Mouse (Mus musculus) small intestine, adult 2 months (tissue): ENCODE results near the gene Fndc10. TPM values are rescaled to one million over a fixed set of nuclear protein-coding genes. Genes with fewer than 3 reads are reported as not detected.

Source experiments
- H3K27ac ChIP-seq: fragments of 200-500 bp; 2 replicates; pipeline ENCODE4 v1.5.1; 2012; ENCODE audit warnings: low read depth, low read length, control low read depth, inconsistent platforms; ENCODE audit not compliant: insufficient read depth
- H3K27me3 ChIP-seq: fragments of 200-500 bp; 2 replicates; pipeline ENCODE4 v1.6.1; 2012; ENCODE audit warnings: mild to moderate bottlenecking, moderate library complexity, low read length, inconsistent platforms; ENCODE audit not compliant: control insufficient read depth, insufficient read depth
- H3K36me3 ChIP-seq: fragments of 200-500 bp; 2 replicates; pipeline ENCODE4 v1.6.1; 2012; ENCODE audit warnings: mild to moderate bottlenecking, low read length, control low read depth, inconsistent platforms; ENCODE audit not compliant: control insufficient read depth, insufficient read depth
- H3K4me1 ChIP-seq: fragments of 200-500 bp; 2 replicates; pipeline ENCODE4 v1.6.1; 2012; ENCODE audit warnings: low read length, inconsistent platforms, mixed read lengths; ENCODE audit not compliant: control insufficient read depth, insufficient read depth, insufficient read length
- H3K4me3 ChIP-seq: fragments of 200-500 bp; 2 replicates; pipeline ENCODE4 v1.5.1; 2012; ENCODE audit warnings: low read depth, mild to moderate bottlenecking, control low read depth, inconsistent platforms, low read length, moderate library complexity
- CTCF ChIP-seq: fragments of 200-500 bp; IDR thresholded peaks from 2 replicates; pipeline ENCODE4 v1.5.1; 2012; ENCODE audit warnings: low read depth, mild to moderate bottlenecking, control low read depth, inconsistent platforms, low read length, moderate library complexity, mixed read lengths; ENCODE audit not compliant: insufficient replicate concordance, insufficient read length; ENCODE audit errors: extremely low read depth
- POLR2A ChIP-seq: fragments of 200-500 bp; IDR thresholded peaks from 2 replicates; pipeline ENCODE4 v1.6.1; 2012; ENCODE audit warnings: low read depth, mild to moderate bottlenecking, control low read depth, inconsistent platforms, low read length, moderate library complexity
- WGBS: fragments of 180-500 bp; shearing (Covaris S2); methylation state at CpG from one replicate; pipeline ENCODE4 v1.1.7; 2018; 5-methylcytosine and 5-hydroxymethylcytosine counted together
- polyA plus RNA-seq: library from polyadenylated mRNA; depleted of rRNA; stranded (reverse); fragments of >200 nt; gene quantifications from 2 replicates; pipeline ENCODE4 v1.2.3, GENCODE M21; 2012

The Fndc10 gene
- polyA plus RNA-seq, 1 experiment = 24.0 TPM

DNA sequence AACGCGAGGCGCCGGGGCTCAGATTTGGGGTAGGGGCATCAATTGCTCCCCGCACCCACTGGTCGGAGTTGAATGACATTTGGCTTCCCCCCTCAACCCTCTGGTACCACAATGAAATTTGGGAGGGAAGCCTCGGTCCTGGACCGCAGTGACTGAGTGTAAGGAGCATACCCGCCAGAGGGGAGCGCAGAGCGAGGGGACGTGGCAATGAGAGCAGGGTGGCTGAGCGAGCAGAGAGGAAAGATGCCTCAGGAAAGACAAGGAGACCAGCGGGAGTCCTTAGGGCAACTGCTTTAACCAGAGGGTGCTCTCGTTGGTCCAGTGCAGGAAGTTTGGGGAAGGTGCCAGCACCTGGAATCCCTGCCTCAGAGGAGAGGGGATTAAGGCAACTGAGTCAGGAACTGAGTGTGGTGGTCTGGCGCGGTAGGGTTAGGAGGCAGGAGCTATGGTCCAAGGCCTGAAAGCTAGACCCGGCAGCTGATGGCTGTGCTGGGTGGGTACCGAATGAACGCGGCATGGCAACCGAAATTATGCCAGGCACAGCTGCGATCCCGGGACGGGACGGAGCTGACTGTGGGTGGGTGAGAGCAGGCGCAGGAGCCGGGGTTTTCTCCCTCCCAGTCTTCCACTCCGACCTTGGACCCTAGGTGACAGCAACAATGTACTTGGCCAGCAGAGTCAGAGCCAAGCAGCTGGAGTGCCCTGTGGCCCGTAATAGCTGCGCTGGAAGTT lies 40.5 kb upstream of the Fndc10 start:
- Histone ChIP-seq H3K27ac (peak overlapping the region; percentile 26), H3K4me1 (peaks cover 28% of the 10 kb centered on the region), H3K4me3 (peak overlapping the region; percentile 67), H3K27me3 (no peaks in the 10 kb centered on the region), H3K36me3 (peaks cover 40% of the 10 kb centered on the region)
- TF ChIP-seq CTCF (no peak), POLR2A (no peak)
- 4% methylated on average over 31 of the region's 31 CpGs for WGBS

DNA sequence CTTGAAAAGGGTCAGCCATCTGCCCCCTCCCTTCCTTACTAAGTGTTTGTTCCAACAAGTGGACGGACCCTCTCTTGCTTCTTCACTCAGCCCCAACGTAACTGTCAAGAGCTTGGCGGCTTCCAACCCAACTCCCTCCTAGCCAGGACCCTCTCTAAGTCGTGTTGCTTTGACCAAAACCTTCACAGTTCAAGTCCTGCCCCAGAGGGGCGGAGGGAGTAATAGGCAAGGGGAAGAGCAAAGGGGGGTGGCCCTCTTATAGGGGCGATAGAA lies 40.0 kb upstream of the Fndc10 start:
- TF ChIP-seq CTCF (no peak), POLR2A (no peak)
- Histone ChIP-seq H3K36me3 (peaks cover 35% of the 10 kb centered on the region), H3K4me3 (peak overlapping the region; percentile 67), H3K27ac (peak overlapping the region; percentile 26), H3K4me1 (peaks cover 28% of the 10 kb centered on the region), H3K27me3 (no peaks in the 10 kb centered on the region)
- 1% methylated on average over 6 of the region's 6 CpGs for WGBS

DNA sequence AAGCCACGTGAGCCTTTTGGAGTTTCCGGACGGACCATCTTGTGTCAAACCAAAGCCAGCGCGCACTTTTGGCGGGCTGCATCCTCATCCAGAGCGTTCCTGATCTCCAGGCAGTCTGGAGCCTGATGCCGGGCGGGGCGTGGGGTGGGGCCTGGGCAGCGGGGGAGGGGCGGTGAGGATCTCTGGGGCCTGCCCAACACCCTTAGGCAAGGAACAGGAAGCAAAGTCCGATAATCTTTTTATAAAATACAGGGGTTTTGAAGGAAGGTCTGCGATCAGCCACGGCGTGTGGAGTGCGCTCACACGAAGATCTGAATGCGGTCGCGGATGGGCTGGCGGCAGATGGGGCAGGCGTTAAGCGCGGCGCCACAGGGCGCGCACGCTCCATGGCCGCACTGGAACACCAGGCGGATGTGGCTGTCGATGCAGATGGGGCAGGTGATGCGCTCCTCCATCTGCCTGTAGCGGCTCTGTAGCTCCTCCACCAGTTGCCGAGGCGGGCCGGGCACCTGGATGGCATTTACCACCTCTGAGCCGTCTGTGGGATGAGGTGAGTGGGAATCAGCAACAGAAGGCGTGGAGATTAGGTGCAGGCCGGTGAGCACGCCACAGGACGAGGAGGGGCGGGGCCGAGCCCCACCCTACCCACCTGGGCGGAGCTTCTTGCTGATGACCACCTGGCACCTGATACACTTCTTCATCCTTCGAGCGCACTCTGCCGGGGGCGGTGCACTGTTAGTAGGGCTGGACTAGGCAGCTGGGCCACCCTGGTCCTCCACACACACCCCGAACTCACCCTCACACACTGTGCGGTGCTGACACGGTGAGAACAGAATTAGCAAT lies 39.5 kb upstream of the Fndc10 start:
- peaks cover 28% of the 10 kb centered on the region for H3K4me1 ChIP-seq
- H3K4me3 ChIP-seq = peak overlapping the region; percentile 67
- WGBS = 2% methylated on average over 51 of the region's 52 CpGs
- peak overlapping the region; percentile 79 for H3K27ac ChIP-seq
- H3K27me3 ChIP-seq = no peaks in the 10 kb centered on the region
- TF ChIP-seq CTCF (no peak), POLR2A (no peak)
- peaks cover 29% of the 10 kb centered on the region for H3K36me3 ChIP-seq

DNA sequence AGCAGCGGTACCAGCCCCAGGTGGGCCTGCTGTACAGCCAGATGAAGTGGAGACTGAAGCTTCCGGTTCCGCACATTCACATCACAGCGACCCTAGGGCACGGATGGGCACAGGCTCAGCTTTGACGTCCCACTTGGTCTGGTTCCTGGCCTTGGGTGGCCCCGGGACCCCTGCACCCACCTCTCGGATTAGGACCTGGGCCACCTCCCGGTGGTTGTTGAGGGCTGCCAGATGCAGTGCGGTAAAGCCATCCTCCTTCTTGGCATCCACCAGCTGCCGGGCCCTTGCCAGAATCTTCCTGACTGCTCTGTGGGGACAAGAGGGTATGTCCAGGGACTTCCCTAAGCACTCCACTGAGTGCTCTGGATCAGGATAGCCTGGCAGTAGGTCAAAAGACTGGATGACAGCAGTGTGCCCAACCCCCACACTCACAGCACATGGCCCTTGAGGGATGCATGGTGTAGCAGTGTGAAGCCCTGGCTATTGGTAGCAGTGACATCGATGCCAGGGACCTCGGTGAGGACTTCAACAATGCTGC lies 37.9 kb upstream of the Fndc10 start:
- Histone ChIP-seq H3K4me1 (peaks cover 28% of the 10 kb centered on the region), H3K4me3 (no peak overlapping the region), H3K36me3 (peaks cover 14% of the 10 kb centered on the region), H3K27ac (no peak overlapping the region), H3K27me3 (no peaks in the 10 kb centered on the region)
- 93% methylated on average over 13 of the region's 13 CpGs for WGBS
- no peak for TF ChIP-seq CTCF
- no peak for TF ChIP-seq POLR2A

DNA sequence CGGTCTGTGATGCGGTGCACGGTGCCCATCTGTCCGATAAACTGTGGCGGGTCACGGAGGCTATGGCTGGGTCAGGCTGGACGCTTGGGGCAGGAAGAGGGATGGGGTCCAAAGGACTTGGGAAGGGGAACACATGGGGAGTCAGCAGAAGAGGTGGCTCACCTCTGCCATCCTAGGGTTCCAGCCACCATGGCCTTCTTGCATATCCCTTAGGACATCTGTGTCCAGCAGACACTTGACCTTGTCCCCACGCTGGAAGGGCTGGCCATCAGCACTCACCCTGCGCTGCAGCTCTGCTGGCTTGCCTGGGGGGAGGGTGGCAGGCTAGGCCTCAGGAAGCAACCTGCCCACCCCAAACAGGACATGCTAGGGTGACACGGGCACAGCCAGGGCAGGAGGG lies 35.2 kb upstream of the Fndc10 start:
- peaks cover 11% of the 10 kb centered on the region for H3K4me1 ChIP-seq
- no peak for TF ChIP-seq POLR2A
- TF ChIP-seq CTCF = no peak
- no peak overlapping the region for H3K27ac ChIP-seq
- H3K27me3 ChIP-seq = no peaks in the 10 kb centered on the region
- no peak overlapping the region for H3K4me3 ChIP-seq
- WGBS = 93% methylated on average over 10 of the region's 10 CpGs
- H3K36me3 ChIP-seq = peaks cover 12% of the 10 kb centered on the region

DNA sequence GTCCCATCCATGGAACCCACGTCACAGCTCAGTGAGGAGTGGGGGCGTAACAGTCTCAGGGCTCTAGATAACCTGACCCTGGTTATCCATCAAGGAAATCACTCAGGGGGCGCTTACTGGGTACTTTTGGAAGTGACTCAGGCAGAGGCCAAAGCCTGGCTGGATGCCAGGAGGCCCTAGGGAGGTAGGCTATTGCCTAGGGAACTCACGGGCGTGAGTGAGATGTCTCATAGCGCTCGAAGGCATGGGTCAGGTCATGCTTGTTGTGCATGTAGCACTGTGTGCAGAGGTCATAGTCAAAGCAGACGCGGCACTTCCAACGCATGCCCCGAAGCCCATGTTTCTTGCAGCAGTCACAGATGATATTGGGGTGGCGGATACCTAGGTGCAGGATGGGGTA lies 33.5 kb upstream of the Fndc10 start:
- Histone ChIP-seq H3K4me1 (no peaks in the 10 kb centered on the region; the same call in 1 of the 2 replicates), H3K4me3 (no peak overlapping the region), H3K27me3 (no peaks in the 10 kb centered on the region), H3K36me3 (peaks cover 12% of the 10 kb centered on the region), H3K27ac (no peak overlapping the region)
- 71% methylated on average over 12 of the region's 12 CpGs for WGBS
- TF ChIP-seq CTCF = no peak
- no peak for TF ChIP-seq POLR2A

DNA sequence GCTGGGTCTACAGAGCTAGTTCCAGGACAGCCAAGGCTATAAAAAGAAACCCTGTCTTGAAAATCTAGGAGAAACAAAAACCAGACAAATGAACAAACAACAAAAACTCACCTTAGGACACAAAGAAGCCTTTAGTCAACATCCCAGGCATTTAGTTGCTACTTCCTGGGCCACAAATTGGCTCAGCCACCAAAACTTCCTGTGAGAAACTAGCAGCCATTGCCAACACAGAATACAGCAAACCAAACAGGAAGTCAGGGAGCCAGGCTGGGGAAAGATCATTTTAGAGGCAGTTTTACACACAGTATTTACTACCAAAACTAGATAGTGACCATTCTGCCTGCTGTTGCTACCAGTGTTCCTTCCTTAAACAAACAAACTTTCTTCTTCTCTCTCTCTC lies 27.2 kb upstream of the Fndc10 start:
- H3K27me3 ChIP-seq = no peaks in the 10 kb centered on the region
- TF ChIP-seq POLR2A (no peak), CTCF (no peak)
- H3K4me1 ChIP-seq = peaks cover 7% of the 10 kb centered on the region; the same call in 1 of the 2 replicates
- no peak overlapping the region for H3K27ac ChIP-seq
- no peak overlapping the region for H3K4me3 ChIP-seq
- H3K36me3 ChIP-seq = 0 out of 2 replicates have a peak, but pooled peaks cover 2% of the 10 kb centered on the region
